Mouse (Mus musculus) common myeloid progenitor, adult 5-6 weeks (primary cell): ENCODE results near the gene Ckb. TPM values are rescaled to one million over a fixed set of nuclear protein-coding genes. Genes with fewer than 3 reads are reported as not detected.

Source experiments
- total RNA-seq: library from RNA; stranded (forward); fragments of 200-1000, 187-1606 nt; gene quantifications from 2 replicates; pipeline ENCODE4 v1.2.3, GENCODE M21; 2017

Gene Ckb
- total RNA-seq, 1 experiment from 2014 or later = 1.1 TPM

Other genes starting within 250 kb of the Ckb start
- 60.2 and 79.0 TPM in 2 replicates for gene Tnfaip2, start 229.9 kb downstream of the Ckb start, total RNA-seq
- gene Gm266, start 186.5 kb downstream of the Ckb start, total RNA-seq = not detected in 2 replicates
- gene Eif5, start 134.3 kb downstream of the Ckb start, total RNA-seq = 309 and 347 TPM in 2 replicates
- gene Mark3, start 97.8 kb downstream of the Ckb start, total RNA-seq = 60.4 and 76.4 TPM in 2 replicates
- 6.2 and 12.7 TPM in 2 replicates for gene Trmt61a, start 5.8 kb upstream of the Ckb start, total RNA-seq
- 38.3 and 44.9 TPM in 2 replicates for gene Bag5, start 40.9 kb upstream of the Ckb start, total RNA-seq
- 41.9 and 56.2 TPM in 2 replicates for gene Apopt1, start 40.9 kb upstream of the Ckb start, total RNA-seq
- gene Klc1, start 86.5 kb upstream of the Ckb start, total RNA-seq = 39.2 and 98.8 TPM in 2 replicates
- gene Xrcc3, start 141.5 kb upstream of the Ckb start, total RNA-seq = 6.6 and 8.4 TPM in 2 replicates
- gene Zfyve21, start 141.8 kb upstream of the Ckb start, total RNA-seq = 8.4 and 12.3 TPM in 2 replicates
- gene Ppp1r13b, start 235.8 kb upstream of the Ckb start, total RNA-seq = 12.7 and 18.3 TPM in 2 replicates